27 mouse cellular contexts compared by ENCODE assay signal in the genomic region with DNA sequence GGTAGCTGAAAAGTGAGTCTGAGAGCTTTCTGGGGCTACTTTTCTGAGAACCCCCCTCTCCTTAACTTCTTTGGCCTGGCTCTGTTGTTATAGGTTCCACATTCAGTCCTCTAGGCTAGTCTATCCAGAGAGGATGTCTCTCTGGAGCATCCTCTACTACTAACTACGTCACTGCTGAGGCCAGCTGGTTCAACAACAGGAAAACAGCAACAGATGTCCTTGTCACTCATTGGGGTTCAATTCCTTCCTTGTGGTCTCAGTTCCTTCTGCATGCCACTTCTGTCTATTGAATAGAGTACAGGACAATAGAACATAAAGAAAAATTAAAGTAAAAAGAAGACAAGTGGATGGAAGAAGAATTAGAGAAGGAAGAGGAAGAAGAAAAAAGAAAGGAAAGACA.
"Had no signal": no experiment of that assay in that cellular context is flagged by ENCODE, and none has a peak within 500 bp of the region (broad histone marks: within the 10 kb centered on the region; RNA-seq: fewer than 3 reads in every experiment).

No protein-coding gene starts in this region.

- H3K27ac ChIP-seq: embryonic facial prominence, embryonic 12.5 days; embryonic facial prominence, embryonic 13.5 days; embryonic facial prominence, embryonic 15.5 days; forebrain, embryonic 10.5 days; forebrain, embryonic 12.5 days; forebrain, embryonic 13.5 days; forebrain, embryonic 15.5 days; gastrocnemius, adult 2 months; heart, adult 2 months had no signal

- H3K9me3 ChIP-seq: embryonic facial prominence, embryonic 12.5 days; embryonic facial prominence, embryonic 13.5 days; embryonic facial prominence, embryonic 15.5 days; forebrain, embryonic 10.5 days; forebrain, embryonic 12.5 days; forebrain, embryonic 13.5 days; forebrain, embryonic 15.5 days had no signal

- DNase-seq: cerebellum, adult 2 months; cerebellum, adult 8-10 months; cerebellum, adult 9-10 months; cerebellum, adult 9-11 months; cerebellum, postnatal 10 days; cerebellum, postnatal 14 days; cerebellum, postnatal 25 days; cerebellum, postnatal 36 days; embryo, embryonic 11 days; forebrain, postnatal 0 days; gastrocnemius, adult 2 months; gastrocnemius, postnatal 10 days; gastrocnemius, postnatal 14 days; gastrocnemius, postnatal 25 days; gastrocnemius, postnatal 36 days; heart, adult 11 months; heart, adult 2 months had no signal

- H3K4me2 ChIP-seq: embryonic facial prominence, embryonic 12.5 days; embryonic facial prominence, embryonic 13.5 days; embryonic facial prominence, embryonic 15.5 days; forebrain, embryonic 12.5 days; forebrain, embryonic 13.5 days; forebrain, embryonic 15.5 days had no signal

- H3K27me3 ChIP-seq: embryonic facial prominence, embryonic 12.5 days; embryonic facial prominence, embryonic 13.5 days; embryonic facial prominence, embryonic 15.5 days; forebrain, embryonic 12.5 days; forebrain, embryonic 13.5 days; forebrain, embryonic 15.5 days had no signal

- H3K4me1 ChIP-seq: embryonic facial prominence, embryonic 12.5 days; embryonic facial prominence, embryonic 13.5 days; embryonic facial prominence, embryonic 15.5 days; forebrain, embryonic 10.5 days; forebrain, embryonic 12.5 days; forebrain, embryonic 13.5 days; forebrain, embryonic 15.5 days had no signal

- H3K4me3 ChIP-seq: embryonic facial prominence, embryonic 12.5 days; embryonic facial prominence, embryonic 13.5 days; embryonic facial prominence, embryonic 15.5 days; erythroblast, embryonic 14.5 days; forebrain, embryonic 10.5 days; forebrain, embryonic 12.5 days; forebrain, embryonic 13.5 days; forebrain, embryonic 15.5 days; gastrocnemius, adult 2 months; heart, adult 2 months had no signal

- H3K36me3 ChIP-seq: embryonic facial prominence, embryonic 12.5 days; embryonic facial prominence, embryonic 13.5 days; embryonic facial prominence, embryonic 15.5 days; forebrain, embryonic 10.5 days; forebrain, embryonic 12.5 days; forebrain, embryonic 15.5 days had no signal

- H3K9ac ChIP-seq: embryonic facial prominence, embryonic 12.5 days; embryonic facial prominence, embryonic 13.5 days; embryonic facial prominence, embryonic 15.5 days; forebrain, embryonic 12.5 days; forebrain, embryonic 13.5 days; forebrain, embryonic 15.5 days; forebrain, postnatal 0 days had no signal

- ATAC-seq: forebrain, embryonic 13.5 days; forebrain, embryonic 14.5 days; forebrain, embryonic 15.5 days; forebrain, embryonic 16.5 days; forebrain, postnatal 0 days had no signal
